Mouse (Mus musculus): Measurements from ENCODE around the gene 5330417H12Rik. TPM values are rescaled to one million over a fixed set of nuclear protein-coding genes. Genes with fewer than 3 reads are reported as not detected.

5330417H12Rik gene
- not detected in 2 replicates for polyA plus RNA-seq (2012; rRNA removed)

DNA sequence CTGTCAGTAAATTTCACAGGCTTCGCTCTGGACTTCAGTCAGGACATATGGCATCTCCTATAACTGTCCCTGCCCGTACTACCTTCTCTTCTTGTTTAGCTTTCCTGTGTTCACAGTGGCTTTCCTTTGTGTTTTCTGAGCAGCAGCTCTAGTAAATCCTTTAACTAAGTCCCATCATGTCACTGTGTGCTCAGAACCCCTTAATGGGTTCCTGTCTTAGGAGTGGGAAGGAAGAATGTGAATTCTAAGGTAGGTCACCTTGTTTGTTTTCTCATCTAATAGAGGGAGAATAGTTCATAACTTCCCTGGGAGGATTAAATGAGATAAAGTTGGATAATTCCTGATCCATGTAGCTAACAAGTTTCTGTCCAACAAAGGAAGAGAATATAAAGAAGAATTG lies at the start of gene 5330417H12Rik:
Gene 5330417H12Rik, minus strand, starts transcription at position 101 of the 400 bp plus-strand sequence.
- H3K4me3 ChIP-seq (ENCODE audit: insufficient read depth, low read length), result no peak within 1 kb of the TSS
- no peaks in the 10 kb centered on the region for H3K4me1 ChIP-seq (ENCODE audit: control insufficient read depth, insufficient read depth, low read length)
- TF ChIP-seq CTCF (IDR thresholded peaks at IDR 0.05; ENCODE audit: extremely low read depth, insufficient read depth, low read length), result no peak
- no peak for TF ChIP-seq POLR2A (IDR thresholded peaks at IDR 0.05; ENCODE audit: extremely low read depth, insufficient read depth, low read length)
- no peak within 1 kb of the TSS for H3K27ac ChIP-seq (ENCODE audit: insufficient read depth, low read length)

DNA sequence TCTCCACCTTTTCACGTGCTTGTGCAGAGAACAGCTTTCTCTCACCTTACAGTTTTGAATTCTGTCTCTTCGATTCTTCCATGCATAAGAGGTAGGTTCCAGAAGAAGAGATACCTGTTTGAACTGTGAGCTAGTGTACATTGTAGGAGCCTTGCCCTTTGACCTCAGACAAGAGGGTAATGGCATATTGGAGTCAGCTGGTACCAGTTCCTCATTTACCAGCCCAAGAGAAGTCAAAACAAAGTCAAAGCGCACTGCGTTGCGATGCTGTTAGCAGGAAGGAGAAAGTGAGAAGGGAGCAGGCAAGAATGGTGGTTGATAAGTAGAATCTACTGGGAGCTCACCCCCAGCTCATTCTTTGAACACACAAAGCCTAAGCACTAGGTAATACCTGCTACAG lies 43.6 kb upstream of the 5330417H12Rik start:
- peaks cover 7% of the 10 kb centered on the region; the same call in 1 of the 2 replicates for H3K4me1 ChIP-seq (ENCODE audit: control insufficient read depth, insufficient read depth, low read length)
- TF ChIP-seq POLR2A (IDR thresholded peaks at IDR 0.05; ENCODE audit: extremely low read depth, insufficient read depth, low read length), result no peak
- TF ChIP-seq CTCF (IDR thresholded peaks at IDR 0.05; ENCODE audit: extremely low read depth, insufficient read depth, low read length), result no peak
- no peak overlapping the region for H3K4me3 ChIP-seq (ENCODE audit: insufficient read depth, low read length)
- H3K27ac ChIP-seq (ENCODE audit: insufficient read depth, low read length), result no peak overlapping the region

DNA sequence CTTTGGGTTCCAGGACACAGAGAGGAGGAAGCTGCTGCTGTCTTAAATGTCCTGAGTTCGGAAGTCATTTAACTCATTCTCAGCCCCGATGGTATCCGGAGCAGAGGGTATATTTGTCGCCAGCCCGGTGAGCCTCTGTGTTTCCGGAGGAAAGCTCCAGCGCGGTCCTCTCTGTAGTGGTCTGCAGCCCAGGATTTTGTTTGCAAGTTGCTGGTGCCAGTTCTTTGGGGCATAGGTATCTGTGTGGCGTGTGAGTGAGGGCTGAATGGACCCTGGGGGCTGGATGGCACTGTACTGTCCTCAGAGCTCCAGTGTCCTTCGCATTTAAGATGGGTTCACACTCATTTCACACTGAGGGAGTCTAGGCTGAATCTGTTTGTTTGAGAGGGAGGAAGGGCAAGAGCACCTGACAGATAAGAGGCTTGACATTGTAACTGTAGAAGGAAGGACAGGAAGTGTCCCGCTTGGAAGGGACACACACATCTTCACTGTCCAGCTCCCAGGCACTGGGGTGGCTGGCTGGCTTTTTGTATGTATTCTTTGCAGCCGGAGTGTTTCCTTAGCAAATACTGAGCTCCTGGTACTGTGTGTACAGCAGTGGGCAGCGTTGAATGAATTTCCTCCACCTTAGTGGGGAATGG lies 41.4 kb upstream of the 5330417H12Rik start:
- H3K4me1 ChIP-seq (ENCODE audit: control insufficient read depth, insufficient read depth, low read length), result peaks cover 7% of the 10 kb centered on the region; the same call in 1 of the 2 replicates
- TF ChIP-seq POLR2A (IDR thresholded peaks at IDR 0.05; ENCODE audit: extremely low read depth, insufficient read depth, low read length) (no peak), CTCF (IDR thresholded peaks at IDR 0.05; ENCODE audit: extremely low read depth, insufficient read depth, low read length) (no peak)
- H3K27ac ChIP-seq (ENCODE audit: insufficient read depth, low read length), result peak overlapping the region; percentile 88
- H3K4me3 ChIP-seq (ENCODE audit: insufficient read depth, low read length), result peak overlapping the region; percentile 50

DNA sequence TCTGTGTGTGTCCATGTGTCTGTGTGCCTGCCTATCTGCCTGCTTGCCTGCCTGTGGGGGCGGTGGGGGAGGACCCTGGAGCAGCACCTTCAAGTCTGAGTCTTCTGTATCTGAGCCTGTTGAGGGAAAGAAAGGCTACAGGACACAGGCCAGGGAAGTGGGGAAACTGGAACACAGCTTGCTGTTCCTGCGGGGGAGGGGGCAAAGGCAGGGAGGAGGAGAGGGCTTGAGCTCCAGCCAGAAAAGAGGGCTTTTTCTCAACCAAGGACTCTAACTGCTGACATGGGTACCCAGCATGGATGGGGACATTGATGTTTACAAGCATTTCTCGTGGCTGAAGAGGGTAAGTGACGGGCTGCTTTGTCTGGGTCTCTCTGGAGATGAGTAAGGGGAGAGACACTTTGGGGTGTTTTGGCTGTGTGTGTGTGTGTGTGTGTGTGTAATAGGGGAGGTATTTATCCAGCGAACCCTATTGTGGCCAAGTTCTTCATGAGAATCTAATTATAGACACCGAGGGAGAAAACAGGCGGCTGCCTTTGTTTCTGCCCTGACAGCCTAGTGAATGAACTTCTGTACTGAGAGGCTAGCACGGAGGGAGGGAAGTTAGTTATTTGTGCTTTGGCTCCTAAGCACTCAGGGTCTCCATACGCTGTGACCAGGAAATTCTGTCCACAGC lies 40.8 kb upstream of the 5330417H12Rik start:
- TF ChIP-seq CTCF (IDR thresholded peaks at IDR 0.05; ENCODE audit: extremely low read depth, insufficient read depth, low read length) (no peak), POLR2A (IDR thresholded peaks at IDR 0.05; ENCODE audit: extremely low read depth, insufficient read depth, low read length) (no peak)
- Histone ChIP-seq H3K4me1 (ENCODE audit: control insufficient read depth, insufficient read depth, low read length) (peaks cover 7% of the 10 kb centered on the region; the same call in 1 of the 2 replicates), H3K27ac (ENCODE audit: insufficient read depth, low read length) (peak overlapping the region; percentile 88), H3K4me3 (ENCODE audit: insufficient read depth, low read length) (peak overlapping the region; percentile 50)

DNA sequence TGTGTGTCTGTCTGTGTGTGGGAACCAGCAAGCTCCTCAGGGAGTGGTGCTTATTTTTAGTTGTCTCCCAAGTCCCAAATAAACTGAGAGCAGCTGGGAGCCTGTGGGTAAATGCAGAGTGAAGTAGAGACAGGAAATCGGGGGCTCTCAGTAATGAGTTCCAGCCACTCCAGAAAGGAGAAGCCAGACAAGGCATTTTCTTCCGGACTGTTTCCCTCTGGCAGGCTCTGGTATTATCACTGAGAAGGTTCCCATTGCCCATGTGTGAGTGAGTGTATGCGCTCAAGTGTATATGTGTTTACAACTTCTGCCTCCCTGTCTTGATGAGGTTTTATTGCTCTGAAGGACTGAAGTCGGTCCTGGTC lies 40.2 kb upstream of the 5330417H12Rik start:
- peak overlapping the region; percentile 50; the same call in 1 of the 2 replicates for H3K4me3 ChIP-seq (ENCODE audit: insufficient read depth, low read length)
- peaks cover 7% of the 10 kb centered on the region; the same call in 1 of the 2 replicates for H3K4me1 ChIP-seq (ENCODE audit: control insufficient read depth, insufficient read depth, low read length)
- TF ChIP-seq CTCF (IDR thresholded peaks at IDR 0.05; ENCODE audit: extremely low read depth, insufficient read depth, low read length) (no peak), POLR2A (IDR thresholded peaks at IDR 0.05; ENCODE audit: extremely low read depth, insufficient read depth, low read length) (no peak)
- peak overlapping the region; percentile 83 for H3K27ac ChIP-seq (ENCODE audit: insufficient read depth, low read length)

DNA sequence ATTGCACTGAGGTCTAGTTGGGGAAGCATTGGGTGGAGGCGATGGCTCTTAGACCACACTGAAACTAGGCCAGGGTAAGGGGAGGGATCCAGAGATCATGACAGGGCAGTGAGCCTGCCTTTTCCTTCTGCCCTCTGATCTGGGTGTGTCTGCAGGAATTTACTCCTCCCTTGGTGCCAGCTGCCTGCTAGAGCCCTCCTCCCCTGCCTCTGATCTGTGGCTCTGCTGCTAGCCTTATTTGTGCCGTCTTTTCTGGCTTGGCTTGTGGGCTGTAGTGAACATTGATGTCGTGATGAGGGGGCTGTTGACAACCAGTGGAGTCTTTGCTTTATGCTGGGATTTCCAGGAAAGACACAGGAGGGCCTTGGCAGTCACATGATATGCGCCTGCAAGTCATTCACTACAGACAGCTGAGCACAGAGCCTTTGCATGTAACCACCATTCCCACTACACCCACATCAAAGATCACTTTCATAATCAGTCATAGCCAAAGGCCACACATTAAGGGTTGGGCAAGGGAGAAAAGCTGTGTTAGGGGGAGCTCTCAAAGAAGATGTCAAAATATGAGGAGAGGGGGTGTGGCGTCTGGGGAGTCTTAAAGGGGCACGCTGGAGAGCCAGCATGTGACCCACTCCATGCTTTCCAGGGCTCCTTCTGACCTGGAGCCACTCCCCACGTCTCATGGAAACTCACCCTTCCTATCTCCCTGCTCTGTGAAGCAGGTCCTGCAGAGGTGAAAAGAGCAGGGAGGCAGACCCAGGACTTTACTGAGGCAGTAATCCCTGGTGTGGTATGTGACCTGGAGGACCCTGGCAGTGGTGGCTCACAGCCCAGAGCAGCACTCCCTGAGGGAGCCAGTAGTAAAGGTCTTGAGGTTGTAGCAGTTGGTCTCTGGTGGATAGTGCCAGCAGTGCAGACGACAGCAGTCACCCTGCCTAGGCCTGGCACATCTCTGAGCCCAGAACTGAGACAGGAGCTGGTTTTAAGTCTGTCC lies 39.4 kb upstream of the 5330417H12Rik start:
- Histone ChIP-seq H3K4me1 (ENCODE audit: control insufficient read depth, insufficient read depth, low read length) (peaks cover 7% of the 10 kb centered on the region; the same call in 1 of the 2 replicates), H3K4me3 (ENCODE audit: insufficient read depth, low read length) (no peak overlapping the region), H3K27ac (ENCODE audit: insufficient read depth, low read length) (peak overlapping the region; percentile 83)
- TF ChIP-seq POLR2A (IDR thresholded peaks at IDR 0.05; ENCODE audit: extremely low read depth, insufficient read depth, low read length) (no peak), CTCF (IDR thresholded peaks at IDR 0.05; ENCODE audit: extremely low read depth, insufficient read depth, low read length) (no peak)

DNA sequence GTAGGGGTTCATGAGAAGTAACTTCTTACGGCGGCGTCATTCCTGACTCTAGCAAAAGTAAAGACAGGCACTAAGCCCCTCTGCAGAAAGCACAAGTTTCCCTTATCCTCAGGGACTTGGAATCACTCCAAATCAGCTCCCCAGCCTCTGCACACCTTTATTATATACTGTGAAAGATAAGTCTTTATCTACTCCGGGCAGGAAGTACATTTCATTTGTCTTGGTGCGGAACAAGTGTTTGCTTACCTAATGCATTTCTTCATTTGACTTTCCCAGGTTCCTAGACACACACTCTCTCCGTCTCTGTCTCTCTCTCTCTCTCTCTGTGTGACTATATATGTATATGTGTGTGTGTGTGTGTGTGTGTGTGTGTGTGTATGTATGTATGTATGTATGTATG lies 38.7 kb upstream of the 5330417H12Rik start:
- no peak for TF ChIP-seq POLR2A (IDR thresholded peaks at IDR 0.05; ENCODE audit: extremely low read depth, insufficient read depth, low read length)
- no peak for TF ChIP-seq CTCF (IDR thresholded peaks at IDR 0.05; ENCODE audit: extremely low read depth, insufficient read depth, low read length)
- Histone ChIP-seq H3K27ac (ENCODE audit: insufficient read depth, low read length) (no peak overlapping the region), H3K4me1 (ENCODE audit: control insufficient read depth, insufficient read depth, low read length) (peaks cover 7% of the 10 kb centered on the region; the same call in 1 of the 2 replicates), H3K4me3 (ENCODE audit: insufficient read depth, low read length) (no peak overlapping the region)

DNA sequence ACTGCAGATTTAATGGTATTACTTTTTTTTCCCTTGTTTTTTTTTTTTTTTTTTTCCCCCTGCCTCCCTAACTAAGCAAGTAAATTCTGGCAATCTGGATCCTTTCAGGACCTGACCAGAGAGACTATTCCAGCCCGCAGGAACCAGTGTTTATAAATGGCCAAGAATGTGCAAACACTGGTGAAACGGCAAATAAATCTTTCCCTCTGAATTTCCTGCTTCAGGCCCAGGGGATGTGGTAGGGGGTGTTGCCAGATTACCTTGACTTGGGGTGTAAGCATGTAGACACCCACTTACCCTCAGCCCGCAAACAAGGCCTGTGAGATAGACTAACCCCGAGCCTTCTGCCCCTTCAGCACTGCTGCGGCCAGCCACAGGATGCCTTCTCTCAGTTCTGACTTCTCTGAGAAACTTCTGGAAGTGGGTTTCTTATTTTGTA lies 36.9 kb upstream of the 5330417H12Rik start:
- no peak overlapping the region for H3K27ac ChIP-seq (ENCODE audit: insufficient read depth, low read length)
- peaks cover 7% of the 10 kb centered on the region; the same call in 1 of the 2 replicates for H3K4me1 ChIP-seq (ENCODE audit: control insufficient read depth, insufficient read depth, low read length)
- no peak overlapping the region for H3K4me3 ChIP-seq (ENCODE audit: insufficient read depth, low read length)
- TF ChIP-seq POLR2A (IDR thresholded peaks at IDR 0.05; ENCODE audit: extremely low read depth, insufficient read depth, low read length) (no peak), CTCF (IDR thresholded peaks at IDR 0.05; ENCODE audit: extremely low read depth, insufficient read depth, low read length) (no peak)
